Mouse (Mus musculus) bone marrow, adult 2 months (tissue): Measurements from ENCODE around the gene Zdhhc14.

Source experiments
- CTCF ChIP-seq: fragments of 200-500 bp; IDR thresholded peaks from 2 replicates; pipeline ENCODE4 v1.5.1; 2011; ENCODE audit warnings: low read length, control low read depth; ENCODE audit not compliant: control insufficient read depth, insufficient read depth
- POLR2A ChIP-seq: fragments of 200-500 bp; IDR thresholded peaks from 2 replicates; pipeline ENCODE4 v1.6.1; 2011; ENCODE audit warnings: low read depth, mild to moderate bottlenecking, control low read depth, low read length, borderline replicate concordance; ENCODE audit not compliant: control insufficient read depth

- no peak for TF ChIP-seq CTCF
- TF ChIP-seq POLR2A = no peak
These were observed 61.2 kb downstream of the Zdhhc14 start for GRCm38 (mm10) chr17:5553556-5553955.
